Mouse (Mus musculus) embryonic facial prominence, embryonic 13.5 days (tissue): ENCODE data around the gene Platr17. TPM values are rescaled to one million over a fixed set of nuclear protein-coding genes. Genes with fewer than 3 reads are reported as not detected.

Experiments used
- ATAC-seq: fragments of 200-750 bp; cut with Nextera tagmentation; 2 replicates; pipeline ENCODE4 v1.8.0; 2017; ENCODE audit warnings: low read depth; ENCODE audit not compliant: insufficient number of reproducible peaks, insufficient read depth, low FRiP score, low TSS enrichment
- H3K27ac ChIP-seq: fragments of 300-500 bp; sonication (generic); 2 replicates; pipeline ENCODE4 v1.5.1; 2015; ENCODE audit warnings: moderate library complexity, mild to moderate bottlenecking, inconsistent platforms
- H3K27me3 ChIP-seq: fragments of 300-500 bp; sonication (generic); 2 replicates; pipeline ENCODE4 v1.6.1; 2015; ENCODE audit warnings: mild to moderate bottlenecking, inconsistent platforms
- H3K36me3 ChIP-seq: fragments of 300-500 bp; sonication (generic); 2 replicates; pipeline ENCODE4 v1.6.1; 2015; ENCODE audit warnings: mild to moderate bottlenecking, inconsistent platforms
- H3K4me1 ChIP-seq: fragments of 300-500 bp; sonication (generic); 2 replicates; pipeline ENCODE4 v1.6.1; 2015; ENCODE audit warnings: inconsistent platforms
- H3K4me2 ChIP-seq: fragments of 300-500 bp; sonication (generic); 2 replicates; pipeline ENCODE4 v1.6.1; 2015; ENCODE audit warnings: moderate library complexity, mild to moderate bottlenecking, inconsistent platforms
- H3K4me3 ChIP-seq: fragments of 300-500 bp; sonication (generic); 2 replicates; pipeline ENCODE4 v1.5.1; 2015; ENCODE audit warnings: mild to moderate bottlenecking, inconsistent platforms
- H3K9ac ChIP-seq: fragments of 300-500 bp; sonication (generic); 2 replicates; pipeline ENCODE4 v1.6.1; 2015; ENCODE audit warnings: mild to moderate bottlenecking, inconsistent platforms
- H3K9me3 ChIP-seq: fragments of 300-500 bp; sonication (generic); 2 replicates; pipeline ENCODE4 v1.6.1; 2016; ENCODE audit warnings: inconsistent platforms
- WGBS: fragments of 180-500 bp; shearing (Covaris S2); methylation state at CpG from one replicate; pipeline ENCODE4 v1.1.7; 2015; ENCODE audit warnings: mixed read lengths; 5-methylcytosine and 5-hydroxymethylcytosine counted together
- polyA plus RNA-seq: library from polyadenylated mRNA; unstranded; fragments of >200 nt; fragmentation: Nextera tagmentation; extraction: Ambion mirVana; gene quantifications from 2 replicates; pipeline ENCODE4 v1.2.1, GENCODE M21; 2015

Platr17 gene
- polyA plus RNA-seq, 1 experiment from 2014 or later: 0.27 TPM

GRCm38 (mm10) chr17:33916294-33916693, 11.4 kb downstream of the Platr17 start:
- H3K4me1 ChIP-seq: peaks cover 57% of the 10 kb centered on the region
- H3K9me3 ChIP-seq: no peaks in the 10 kb centered on the region
- H3K9ac ChIP-seq: peak overlapping the region; percentile 64
- H3K36me3 ChIP-seq: peaks cover 50% of the 10 kb centered on the region
- WGBS: under 1% methylated on average over 18 of the region's 20 CpGs
- peak overlapping the region; percentile 81 for H3K27ac ChIP-seq
- H3K4me3 ChIP-seq: peak overlapping the region; percentile 53
- H3K27me3 ChIP-seq: no peaks in the 10 kb centered on the region
- peak overlapping the region; percentile 66 for H3K4me2 ChIP-seq
- ATAC-seq: 0 out of 2 replicates have a peak, but pooled peaks have one; percentile 6

- Histone ChIP-seq H3K27me3 (no peaks in the 10 kb centered on the region), H3K4me1 (peaks cover 52% of the 10 kb centered on the region), H3K9ac (peak overlapping the region; percentile 64), H3K4me3 (peak overlapping the region; percentile 53), H3K4me2 (peak overlapping the region; percentile 66), H3K36me3 (peaks cover 43% of the 10 kb centered on the region), H3K9me3 (no peaks in the 10 kb centered on the region), H3K27ac (peak overlapping the region; percentile 81; the same call in 1 of the 2 replicates)
- 77% methylated on average over 31 of the region's 31 CpGs for WGBS
- no peak for ATAC-seq
Observed at GRCm38 (mm10) chr17:33916847-33917655, 12.1 kb downstream of the Platr17 start.

- no peak overlapping the region for H3K27ac ChIP-seq
- no peaks in the 10 kb centered on the region for H3K27me3 ChIP-seq
- ATAC-seq: no peak
- peaks cover 37% of the 10 kb centered on the region for H3K36me3 ChIP-seq
- no peaks in the 10 kb centered on the region for H3K9me3 ChIP-seq
- peak overlapping the region; percentile 99; the same call in 1 of the 2 replicates for H3K4me2 ChIP-seq
- 85% methylated on average over 18 of the region's 18 CpGs for WGBS
- peaks cover 48% of the 10 kb centered on the region for H3K4me1 ChIP-seq
- peak overlapping the region; percentile 9; the same call in 1 of the 2 replicates for H3K4me3 ChIP-seq
- H3K9ac ChIP-seq: no peak overlapping the region
Observed at GRCm38 (mm10) chr17:33917656-33918292, 12.8 kb downstream of the Platr17 start.

- peak overlapping the region; percentile 68 for H3K4me3 ChIP-seq
- H3K4me1 ChIP-seq: peaks cover 48% of the 10 kb centered on the region
- no peak overlapping the region for H3K27ac ChIP-seq
- H3K27me3 ChIP-seq: no peaks in the 10 kb centered on the region
- H3K9me3 ChIP-seq: no peaks in the 10 kb centered on the region
- 61% methylated on average over 37 of the region's 37 CpGs for WGBS
- H3K36me3 ChIP-seq: peaks cover 30% of the 10 kb centered on the region
- no peak for ATAC-seq
- H3K9ac ChIP-seq: no peak overlapping the region
- H3K4me2 ChIP-seq: peak overlapping the region; percentile 99
Observed at GRCm38 (mm10) chr17:33918293-33919203, 13.6 kb downstream of the Platr17 start.

GRCm38 (mm10) chr17:33919351-33920281, 14.7 kb downstream of the Platr17 start:
- under 1% methylated on average over 52 of the region's 52 CpGs for WGBS
- peaks cover 19% of the 10 kb centered on the region for H3K36me3 ChIP-seq

GRCm38 (mm10) chr17:33920282-33921097, 15.6 kb downstream of the Platr17 start:
- Histone ChIP-seq H3K9me3 (no peaks in the 10 kb centered on the region), H3K27me3 (no peaks in the 10 kb centered on the region), H3K4me3 (peak overlapping the region; percentile 68), H3K9ac (peak overlapping the region; percentile 78), H3K27ac (0 out of 2 replicates have a peak overlapping the region, but pooled peaks have one; percentile 69), H3K4me2 (peak overlapping the region; percentile 99), H3K36me3 (peaks cover 22% of the 10 kb centered on the region), H3K4me1 (peaks cover 40% of the 10 kb centered on the region)
- ATAC-seq: no peak
- under 1% methylated on average over 36 of the region's 36 CpGs for WGBS

More at GRCm38 (mm10) chr17:33919351-33920281, 14.7 kb downstream of the Platr17 start:
- no peak for ATAC-seq
- H3K9ac ChIP-seq: peak overlapping the region; percentile 78
- peak overlapping the region; percentile 68 for H3K4me3 ChIP-seq
- peak overlapping the region; percentile 69 for H3K27ac ChIP-seq
- no peaks in the 10 kb centered on the region for H3K27me3 ChIP-seq
- H3K4me2 ChIP-seq: peak overlapping the region; percentile 99
- peaks cover 48% of the 10 kb centered on the region for H3K4me1 ChIP-seq
- H3K9me3 ChIP-seq: no peaks in the 10 kb centered on the region

GRCm38 (mm10) chr17:33921361-33921760, 16.4 kb downstream of the Platr17 start:
- H3K4me3 ChIP-seq: peak overlapping the region; percentile 68; the same call in 1 of the 2 replicates
- WGBS: 80% methylated on average over 7 of the region's 7 CpGs

GRCm38 (mm10) chr17:33924577-33925283, 19.8 kb downstream of the Platr17 start:
- Histone ChIP-seq H3K36me3 (peaks cover 28% of the 10 kb centered on the region), H3K9ac (0 out of 2 replicates have a peak overlapping the region, but pooled peaks have one; percentile 16), H3K4me1 (peaks cover 21% of the 10 kb centered on the region), H3K9me3 (no peaks in the 10 kb centered on the region), H3K27ac (no peak overlapping the region), H3K4me2 (no peak overlapping the region), H3K27me3 (no peaks in the 10 kb centered on the region), H3K4me3 (no peak overlapping the region)
- no peak for ATAC-seq
- whole genome bisulfite sequencing: 84% methylated on average over 10 of the region's 10 CpGs

More at GRCm38 (mm10) chr17:33921361-33921760, 16.4 kb downstream of the Platr17 start:
- H3K9ac ChIP-seq: 0 out of 2 replicates have a peak overlapping the region, but pooled peaks have one; percentile 21
- H3K9me3 ChIP-seq: no peaks in the 10 kb centered on the region
- ATAC-seq: no peak
- no peak overlapping the region for H3K4me2 ChIP-seq
- peaks cover 39% of the 10 kb centered on the region for H3K4me1 ChIP-seq
- H3K27me3 ChIP-seq: no peaks in the 10 kb centered on the region
- no peak overlapping the region for H3K27ac ChIP-seq
- H3K36me3 ChIP-seq: peaks cover 31% of the 10 kb centered on the region

GRCm38 (mm10) chr17:33925406-33926116, 20.6 kb downstream of the Platr17 start:
- Histone ChIP-seq H3K9ac (no peak overlapping the region), H3K4me1 (peaks cover 15% of the 10 kb centered on the region), H3K36me3 (peaks cover 28% of the 10 kb centered on the region), H3K27ac (no peak overlapping the region), H3K4me3 (no peak overlapping the region), H3K9me3 (no peaks in the 10 kb centered on the region), H3K4me2 (no peak overlapping the region), H3K27me3 (no peaks in the 10 kb centered on the region)
- no peak for ATAC-seq
- 82% methylated on average over 21 of the region's 21 CpGs for WGBS
